Mouse (Mus musculus): Measurements from ENCODE around the gene Adgrl4.

Gene Adgrl4

GRCm38 (mm10) chr3:151437693-151438092, at the start of gene Adgrl4:
Gene Adgrl4 (plus strand): TSS chr3:151437887.
- DNase-seq, result peak; percentile 19 to 39

- DNase-seq, result no peak
Measured at GRCm38 (mm10) chr3:151390912-151391311, 46.8 kb upstream of the Adgrl4 start.

- DNase-seq, result peak; percentile 67 to 69
Measured at GRCm38 (mm10) chr3:151392891-151393290, 44.8 kb upstream of the Adgrl4 start.

- no peak for DNase-seq
Measured at GRCm38 (mm10) chr3:151393330-151393729, 44.4 kb upstream of the Adgrl4 start.

- DNase-seq, result peak; percentile 57 to 60
Measured at GRCm38 (mm10) chr3:151399270-151399669, 38.4 kb upstream of the Adgrl4 start.

GRCm38 (mm10) chr3:151411031-151411430, 26.7 kb upstream of the Adgrl4 start:
- peak in 1 of 2 experiments; percentile 18 for DNase-seq

- DNase-seq, result peak; percentile 88 to 89
Measured at GRCm38 (mm10) chr3:151411488-151411887, 26.2 kb upstream of the Adgrl4 start.

GRCm38 (mm10) chr3:151416931-151417330, 20.8 kb upstream of the Adgrl4 start:
- DNase-seq, result no peak

- DNase-seq, result no peak
Measured at GRCm38 (mm10) chr3:151417688-151418572, 19.8 kb upstream of the Adgrl4 start.

GRCm38 (mm10) chr3:151424326-151425207, 13.1 kb upstream of the Adgrl4 start:
- no peak for DNase-seq

GRCm38 (mm10) chr3:151430106-151430505, 7.6 kb upstream of the Adgrl4 start:
- DNase-seq, result no peak

GRCm38 (mm10) chr3:151431507-151431906, 6.2 kb upstream of the Adgrl4 start:
- DNase-seq, result no peak

- no peak for DNase-seq
Measured at GRCm38 (mm10) chr3:151438364-151438763, 677 bp downstream of the Adgrl4 start.

GRCm38 (mm10) chr3:151439976-151440375, 2.3 kb downstream of the Adgrl4 start:
- DNase-seq, result no peak

GRCm38 (mm10) chr3:151442026-151442425, 4.3 kb downstream of the Adgrl4 start:
- no peak for DNase-seq

GRCm38 (mm10) chr3:151443486-151443885, 5.8 kb downstream of the Adgrl4 start:
- DNase-seq, result no peak

- no peak for DNase-seq
Measured at GRCm38 (mm10) chr3:151444284-151444683, 6.6 kb downstream of the Adgrl4 start.

- DNase-seq, result no peak
Measured at GRCm38 (mm10) chr3:151445936-151446335, 8.2 kb downstream of the Adgrl4 start.

GRCm38 (mm10) chr3:151454985-151455701, 17.5 kb downstream of the Adgrl4 start:
- no peak for DNase-seq

- DNase-seq, result no peak
Measured at GRCm38 (mm10) chr3:151459430-151460190, 21.9 kb downstream of the Adgrl4 start.

GRCm38 (mm10) chr3:151465215-151465614, 27.5 kb downstream of the Adgrl4 start:
- DNase-seq, result no peak

GRCm38 (mm10) chr3:151488853-151489252, 51.2 kb downstream of the Adgrl4 start:
- DNase-seq, result no peak

All from cerebellum, postnatal 10 days (tissue).